Mouse (Mus musculus) midbrain, postnatal 0 days (tissue): ENCODE results near the gene Sgcb. TPM values are rescaled to one million over a fixed set of nuclear protein-coding genes. Genes with fewer than 3 reads are reported as not detected.

Experiments
- ATAC-seq: fragments of 200-750 bp; cut with Nextera tagmentation; 2 replicates; pipeline ENCODE4 v1.8.0; 2017; ENCODE audit warnings: moderate number of reproducible peaks, mild to moderate bottlenecking, moderate TSS enrichment, moderate library complexity; ENCODE audit not compliant: low FRiP score
- DNase-seq: peaks from one replicate; pipeline ENCODE4 v3.0.0-alpha.2; 2015; ENCODE audit warnings: low spot score
- H3K27ac ChIP-seq: fragments of 300-500 bp; sonication (generic); 2 replicates; pipeline ENCODE4 v1.5.1; 2014; ENCODE audit warnings: low read depth, mild to moderate bottlenecking, low read length, mixed read lengths
- H3K27me3 ChIP-seq: fragments of 300-500 bp; sonication (generic); 2 replicates; pipeline ENCODE4 v1.6.1; 2014; ENCODE audit warnings: low read length, control low read depth, mixed read lengths; ENCODE audit not compliant: insufficient read depth
- H3K36me3 ChIP-seq: fragments of 300-500 bp; sonication (generic); 2 replicates; pipeline ENCODE4 v1.6.1; 2014; ENCODE audit warnings: low read length, control low read depth, mixed read lengths; ENCODE audit not compliant: insufficient read depth
- H3K4me1 ChIP-seq: fragments of 300-500 bp; sonication (generic); 2 replicates; pipeline ENCODE4 v1.6.1; 2014; ENCODE audit warnings: mild to moderate bottlenecking, control low read depth, antibody characterized with exemption, low read length, mixed read lengths; ENCODE audit not compliant: insufficient read depth
- H3K4me2 ChIP-seq: fragments of 300-500 bp; sonication (generic); 2 replicates; pipeline ENCODE4 v1.6.1; 2014; ENCODE audit warnings: low read depth, mild to moderate bottlenecking, low read length, mixed read lengths; ENCODE audit not compliant: poor library complexity, severe bottlenecking
- H3K4me3 ChIP-seq: fragments of 300-500 bp; sonication (generic); 2 replicates; pipeline ENCODE4 v1.5.1; 2014; ENCODE audit warnings: low read depth, mild to moderate bottlenecking, low read length, moderate library complexity
- H3K9ac ChIP-seq: fragments of 300-500 bp; sonication (generic); replicated peaks from 2 replicates; pipeline ENCODE4 v1.6.1; 2014; ENCODE audit warnings: mild to moderate bottlenecking, low read length, moderate library complexity, mixed read lengths; ENCODE audit not compliant: poor library complexity, severe bottlenecking
- H3K9me3 ChIP-seq: fragments of 300-500 bp; sonication (generic); 2 replicates; pipeline ENCODE4 v1.6.1; 2016; ENCODE audit warnings: low read length, control low read depth
- CTCF ChIP-seq: IDR thresholded peaks from 2 replicates; pipeline ENCODE4 v1.5.1; 2016; ENCODE audit warnings: antibody characterized with exemption, mild to moderate bottlenecking
- WGBS: fragments of 180-500 bp; shearing (Covaris S2); extraction: QIAGEN DNeasy Blood & Tissue Kit; methylation state at CpG from one replicate; pipeline ENCODE4 v1.1.7; 2014; 5-methylcytosine and 5-hydroxymethylcytosine counted together
- polyA plus RNA-seq: library from polyadenylated mRNA; unstranded; fragments of >200 nt; fragmentation: Nextera tagmentation; extraction: Ambion mirVana; gene quantifications from 2 replicates; pipeline ENCODE4 v1.2.1, GENCODE M21; 2015
- total RNA-seq: library from RNA; depleted of rRNA; stranded (reverse); fragments of >200 nt; gene quantifications from 2 replicates; pipeline ENCODE4 v1.2.3, GENCODE M21; 2014

Gene Sgcb
- total and polyA plus RNA-seq, 2 experiments from 2014 or later, result 24.7 to 49.7 TPM

DNA sequence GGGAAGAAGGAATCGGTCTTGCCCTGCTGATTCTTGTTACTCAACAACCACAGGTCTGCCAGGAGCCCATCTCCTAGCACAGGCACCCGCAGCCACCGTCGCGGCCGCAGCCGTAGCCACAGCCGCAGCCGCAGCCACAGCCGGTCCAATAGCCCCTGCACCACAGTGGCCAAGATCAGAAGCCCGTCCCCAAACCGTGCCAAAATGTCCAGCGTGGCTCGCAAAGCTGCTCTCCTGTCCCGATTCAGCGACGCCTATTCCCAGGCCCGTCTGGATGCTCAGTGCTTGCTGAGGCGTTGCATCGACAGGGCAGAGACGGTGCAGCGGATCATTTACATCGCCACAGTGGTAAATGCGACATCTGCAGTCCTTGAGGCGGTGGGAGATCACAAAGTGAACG lies 21.8 kb upstream of the Sgcb start:
- DNase-seq, result no peak
- H3K9ac ChIP-seq, result no peak overlapping the region
- H3K4me2 ChIP-seq, result peak overlapping the region; percentile 15; the same call in 1 of the 2 replicates
- H3K9me3 ChIP-seq, result no peaks in the 10 kb centered on the region
- H3K4me3 ChIP-seq, result peak overlapping the region; percentile 5; the same call in 1 of the 2 replicates
- no peak overlapping the region for H3K27ac ChIP-seq
- TF ChIP-seq CTCF, result no peak
- no peak for ATAC-seq
- WGBS, result 41% methylated on average over 26 of the region's 26 CpGs
- no peaks in the 10 kb centered on the region for H3K36me3 ChIP-seq
- no peaks in the 10 kb centered on the region for H3K4me1 ChIP-seq
- no peaks in the 10 kb centered on the region for H3K27me3 ChIP-seq

DNA sequence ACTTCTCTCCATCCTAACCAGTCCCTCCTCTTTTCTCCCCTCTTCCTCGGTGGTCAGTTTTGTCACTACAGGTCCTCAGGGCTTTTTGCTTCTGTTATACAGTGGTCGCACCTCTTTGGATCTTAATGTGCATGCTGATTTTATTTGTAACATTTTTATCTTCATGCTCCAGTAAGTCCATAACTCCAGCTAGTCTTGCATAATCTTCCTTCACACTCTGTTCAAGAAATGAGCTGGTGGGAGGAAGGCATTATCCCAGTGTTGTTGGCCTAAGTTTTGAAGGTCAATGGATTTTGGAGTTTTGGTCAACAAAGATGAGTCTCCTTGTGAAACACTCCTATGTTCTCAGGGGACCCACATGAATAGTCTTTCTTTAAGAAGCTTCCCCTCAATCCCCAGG lies 20.3 kb upstream of the Sgcb start:
- no peaks in the 10 kb centered on the region for H3K4me1 ChIP-seq
- H3K27me3 ChIP-seq, result no peaks in the 10 kb centered on the region
- no peak overlapping the region for H3K4me3 ChIP-seq
- WGBS, result 87% methylated on average over 2 of the region's 2 CpGs
- ATAC-seq (no peak), DNase-seq (no peak)
- H3K27ac ChIP-seq, result no peak overlapping the region
- TF ChIP-seq CTCF, result no peak
- no peak overlapping the region for H3K9ac ChIP-seq
- H3K4me2 ChIP-seq, result no peak overlapping the region
- no peaks in the 10 kb centered on the region for H3K9me3 ChIP-seq
- no peaks in the 10 kb centered on the region for H3K36me3 ChIP-seq

DNA sequence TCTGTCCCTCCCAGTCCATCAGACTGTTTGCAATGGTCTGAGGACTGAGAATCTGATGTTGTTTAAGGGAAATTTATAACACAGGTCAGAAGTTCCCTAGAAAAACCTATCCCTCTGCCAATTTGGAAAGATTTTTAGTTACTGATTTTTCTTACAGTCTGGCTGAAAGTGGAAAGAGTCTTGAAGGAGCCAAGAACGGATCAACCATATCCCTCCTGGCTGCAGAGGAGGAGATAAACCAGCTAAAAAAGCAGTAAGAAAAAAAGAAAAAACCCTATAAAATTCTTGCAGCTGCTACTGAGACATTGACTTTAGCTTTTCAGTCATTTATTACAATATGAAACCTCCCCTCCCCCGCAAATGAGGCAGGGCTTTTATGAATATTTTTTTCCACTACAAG lies 19.1 kb upstream of the Sgcb start:
- no peaks in the 10 kb centered on the region for H3K9me3 ChIP-seq
- H3K9ac ChIP-seq, result no peak overlapping the region
- ATAC-seq (no peak), DNase-seq (no peak)
- no peak overlapping the region for H3K4me3 ChIP-seq
- no peak for TF ChIP-seq CTCF
- no peak overlapping the region for H3K27ac ChIP-seq
- H3K4me2 ChIP-seq, result no peak overlapping the region
- H3K27me3 ChIP-seq, result no peaks in the 10 kb centered on the region
- H3K36me3 ChIP-seq, result no peaks in the 10 kb centered on the region
- H3K4me1 ChIP-seq, result no peaks in the 10 kb centered on the region
- 87% methylated on average over 2 of the region's 2 CpGs for WGBS

DNA sequence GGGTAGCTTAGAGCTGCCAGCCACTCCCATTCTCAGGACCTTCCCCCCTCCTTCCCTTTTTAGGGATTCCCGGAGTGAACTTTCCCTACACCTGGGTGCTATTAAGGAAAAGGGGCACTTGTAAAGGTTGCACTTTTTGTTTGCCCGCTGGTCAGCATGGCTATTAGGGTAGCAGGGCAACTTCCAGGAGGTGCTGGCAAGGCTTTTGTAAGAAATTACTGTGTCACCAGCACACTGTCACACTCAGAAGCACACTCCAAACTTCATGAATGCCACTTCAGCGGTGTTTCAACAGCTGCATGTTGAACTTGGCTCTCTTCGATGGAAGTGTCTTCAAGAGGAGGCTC lies 4.2 kb upstream of the Sgcb start:
- Histone ChIP-seq H3K4me1 (peaks cover 7% of the 10 kb centered on the region; the same call in 1 of the 2 replicates), H3K36me3 (no peaks in the 10 kb centered on the region), H3K27me3 (peaks cover 35% of the 10 kb centered on the region), H3K9ac (no peak overlapping the region), H3K4me2 (peak overlapping the region; percentile 62; the same call in 1 of the 2 replicates), H3K9me3 (no peaks in the 10 kb centered on the region), H3K27ac (no peak overlapping the region), H3K4me3 (no peak overlapping the region)
- WGBS, result 5% methylated on average over 4 of the region's 4 CpGs
- no peak for ATAC-seq
- DNase-seq, result no peak
- TF ChIP-seq CTCF, result no peak

- Histone ChIP-seq H3K4me2 (peak within 1 kb of the TSS; percentile 62), H3K4me3 (peak within 1 kb of the TSS; percentile 31), H3K9ac (no peak within 1 kb of the TSS), H3K27ac (no peak within 1 kb of the TSS), H3K36me3 (no peaks in the 10 kb centered on the region), H3K4me1 (peaks cover 7% of the 10 kb centered on the region; the same call in 1 of the 2 replicates), H3K9me3 (no peaks in the 10 kb centered on the region), H3K27me3 (peaks cover 35% of the 10 kb centered on the region)
- WGBS, result under 1% methylated on average over 55 of the region's 57 CpGs
- ATAC-seq (no peak), DNase-seq (no peak)
- no peak for TF ChIP-seq CTCF
Observed at GRCm38 (mm10) chr5:73651061-73651854, 3.7 kb upstream of the Sgcb start, which contains the start of gene Spata18. Gene Spata18 (plus strand): TSS chr5:73651379.

DNA sequence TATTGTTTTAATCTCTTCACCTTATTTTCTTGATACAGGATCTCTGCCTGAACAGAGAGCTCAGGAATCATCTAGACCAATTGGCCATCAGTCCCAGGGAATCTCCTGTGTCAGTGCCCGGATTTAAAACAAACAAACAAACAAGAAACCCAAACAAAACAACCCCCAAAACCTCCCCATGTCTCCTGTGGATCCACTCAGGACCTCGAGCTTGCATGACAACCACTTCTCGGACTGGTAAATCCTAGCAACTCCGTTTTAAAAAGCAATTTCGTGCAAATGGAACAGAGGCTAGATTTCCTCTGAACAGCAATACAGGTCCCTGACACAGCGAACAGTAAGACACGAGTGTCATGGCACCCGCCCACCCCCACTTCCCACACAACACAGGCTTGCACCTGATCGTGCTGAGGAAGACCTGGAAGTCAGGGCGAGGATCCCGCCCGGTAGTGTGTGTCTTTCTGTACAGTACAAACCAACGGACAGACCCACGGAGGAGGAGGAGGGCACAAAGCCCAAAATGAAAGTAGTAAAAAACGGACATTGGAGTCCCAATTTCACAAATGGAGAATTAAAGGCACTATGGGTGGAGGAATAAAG lies 2.9 kb upstream of the Sgcb start:
- WGBS, result 1% methylated on average over 15 of the region's 15 CpGs
- H3K4me1 ChIP-seq, result peaks cover 7% of the 10 kb centered on the region; the same call in 1 of the 2 replicates
- no peaks in the 10 kb centered on the region for H3K9me3 ChIP-seq
- ATAC-seq, result no peak
- peak overlapping the region; percentile 31 for H3K4me3 ChIP-seq
- H3K36me3 ChIP-seq, result no peaks in the 10 kb centered on the region
- no peak for TF ChIP-seq CTCF
- DNase-seq, result no peak
- H3K27ac ChIP-seq, result no peak overlapping the region
- no peak overlapping the region for H3K9ac ChIP-seq
- peak overlapping the region; percentile 62 for H3K4me2 ChIP-seq
- peaks cover 35% of the 10 kb centered on the region for H3K27me3 ChIP-seq
